27 mouse cellular contexts compared by ENCODE assay signal in the genomic region with DNA sequence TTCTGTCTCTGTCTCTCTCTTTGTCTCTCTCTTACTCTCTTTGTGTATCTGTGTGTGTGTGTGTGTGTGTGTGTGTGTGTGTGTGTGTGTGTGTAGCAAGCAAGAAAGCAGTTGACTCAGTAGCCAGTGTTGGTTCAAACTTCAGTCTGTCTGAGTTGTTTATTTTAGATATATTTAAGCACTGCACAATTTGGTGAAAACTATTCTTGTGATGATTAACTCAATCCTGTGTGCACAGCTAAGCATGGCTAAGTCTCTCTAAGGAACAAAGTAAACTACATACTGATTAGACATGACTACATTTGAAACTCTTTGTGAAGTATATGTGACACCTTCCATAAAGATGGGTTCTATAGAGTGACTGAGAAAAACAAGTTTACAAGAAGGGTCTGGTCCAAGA.
"Had no signal": no experiment of that assay in that cellular context is flagged by ENCODE, and none has a peak within 500 bp of the region (broad histone marks: within the 10 kb centered on the region; RNA-seq: fewer than 3 reads in every experiment).

No protein-coding gene starts in this region.

- H3K27ac ChIP-seq: gastrocnemius, adult 2 months; heart, adult 2 months; heart, embryonic 13.5 days; heart, embryonic 15.5 days; hindbrain, embryonic 10.5 days; hindbrain, embryonic 12.5 days; hindbrain, embryonic 14.5 days; intestine, embryonic 15.5 days; layer of hippocampus, adult 2 months; left cerebral cortex, adult 2 months; limb, embryonic 13.5 days; limb, embryonic 15.5 days; liver, embryonic 12.5 days had no signal

- ATAC-seq: forebrain, embryonic 16.5 days; hindbrain, embryonic 16.5 days; inflammation-experienced regulatory T-cells, adult 6 months; intestine, embryonic 15.5 days; intestine, postnatal 0 days; liver, embryonic 12.5 days had no signal

- H3K36me3 ChIP-seq: heart, embryonic 13.5 days; heart, embryonic 15.5 days; hindbrain, embryonic 10.5 days; hindbrain, embryonic 12.5 days; intestine, embryonic 15.5 days; limb, embryonic 13.5 days; limb, embryonic 15.5 days; liver, embryonic 12.5 days had no signal

- H3K4me3 ChIP-seq: gastrocnemius, adult 2 months; heart, adult 2 months; heart, embryonic 13.5 days; heart, embryonic 15.5 days; hindbrain, embryonic 10.5 days; hindbrain, embryonic 12.5 days; intestine, embryonic 15.5 days; layer of hippocampus, adult 2 months; left cerebral cortex, adult 2 months; limb, embryonic 13.5 days; limb, embryonic 15.5 days; liver, embryonic 12.5 days had no signal

- H3K9me3 ChIP-seq: heart, embryonic 13.5 days; heart, embryonic 15.5 days; hindbrain, embryonic 10.5 days; hindbrain, embryonic 12.5 days; intestine, embryonic 15.5 days; limb, embryonic 13.5 days; limb, embryonic 15.5 days; liver, embryonic 12.5 days had no signal

- H3K4me2 ChIP-seq: heart, embryonic 11.5 days; heart, embryonic 13.5 days; heart, embryonic 15.5 days; hindbrain, embryonic 12.5 days; hindbrain, embryonic 14.5 days; intestine, embryonic 15.5 days; limb, embryonic 13.5 days; limb, embryonic 15.5 days; liver, embryonic 12.5 days had no signal

- H3K4me1 ChIP-seq: hindbrain, embryonic 12.5 days; intestine, embryonic 15.5 days; limb, embryonic 15.5 days; liver, embryonic 12.5 days had no signal

- DNase-seq: gastrocnemius, adult 2 months; gastrocnemius, postnatal 10 days; gastrocnemius, postnatal 36 days; heart, adult 2 months; heart, postnatal 14 days; heart, postnatal 4 days; kidney, adult 18-20 months; kidney, adult 8-10 months; kidney, postnatal 10 days; kidney, postnatal 25 days; kidney, postnatal 4 days had no signal

- H3K9ac ChIP-seq: heart, embryonic 13.5 days; heart, embryonic 15.5 days; hindbrain, embryonic 12.5 days; hindbrain, embryonic 14.5 days; intestine, embryonic 15.5 days; limb, embryonic 13.5 days; limb, embryonic 15.5 days; liver, embryonic 12.5 days had no signal

- H3K27me3 ChIP-seq: heart, embryonic 13.5 days; heart, embryonic 15.5 days; hindbrain, embryonic 12.5 days; intestine, embryonic 15.5 days; limb, embryonic 13.5 days; limb, embryonic 15.5 days; liver, embryonic 12.5 days had no signal
